Mouse (Mus musculus): ENCODE data around the gene Omt2b.
"Not testable (repeated sequence)": the region's sequence is repeated elsewhere in the genome, so short reads cannot be mapped to it uniquely, and the experiment has no call there.

Gene Omt2b

GRCm38 (mm10) chr9:78351504-78352220, 24.3 kb downstream of the Omt2b start:
- DNase-seq (ENCODE audit: low read depth, low spot score), result no peak

DNA sequence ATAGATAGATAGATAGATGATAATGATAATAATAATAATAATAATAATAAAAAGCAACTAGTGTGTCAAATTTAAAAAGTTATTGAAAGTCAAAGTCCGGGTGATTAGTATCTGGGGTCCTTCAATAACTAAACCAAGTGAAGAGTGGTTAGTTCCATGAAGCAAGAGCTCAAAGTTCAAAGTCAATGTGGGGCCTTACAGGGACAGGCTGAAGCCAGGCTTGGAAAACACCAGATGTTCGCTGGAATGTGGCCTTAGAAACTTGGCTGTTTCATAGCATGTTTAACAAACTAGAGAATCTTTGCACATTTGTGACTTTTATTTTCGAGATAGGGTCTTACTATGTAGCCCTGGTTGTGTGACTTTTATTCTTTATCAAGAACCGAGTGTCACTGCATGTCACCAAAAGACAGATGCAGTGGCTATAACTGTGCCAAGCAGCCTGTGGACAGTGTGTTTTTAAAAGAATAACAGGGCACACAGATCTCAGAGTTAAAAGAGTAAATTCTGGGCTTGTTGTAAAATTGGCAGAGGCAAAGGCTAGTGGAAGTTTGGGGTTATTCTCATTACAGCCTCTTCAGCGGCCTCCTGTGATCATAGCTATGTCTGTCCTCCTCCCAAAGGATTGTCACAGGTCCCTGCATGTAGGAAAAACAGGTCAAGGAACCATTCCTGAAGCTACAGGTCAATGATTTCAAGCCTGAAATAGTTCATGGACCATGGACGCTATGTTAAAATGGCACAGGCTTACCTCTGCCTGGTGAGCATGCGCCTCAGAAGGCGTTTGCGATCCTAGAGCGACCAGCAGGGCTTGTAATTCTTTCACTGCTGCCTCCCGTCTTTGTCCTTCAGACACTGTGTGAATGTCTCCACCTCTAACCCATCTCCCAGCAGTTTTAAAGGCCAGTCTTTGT, 27.5 kb downstream of the Omt2b start:
- no peak for DNase-seq (ENCODE audit: low read depth, low spot score)

DNA sequence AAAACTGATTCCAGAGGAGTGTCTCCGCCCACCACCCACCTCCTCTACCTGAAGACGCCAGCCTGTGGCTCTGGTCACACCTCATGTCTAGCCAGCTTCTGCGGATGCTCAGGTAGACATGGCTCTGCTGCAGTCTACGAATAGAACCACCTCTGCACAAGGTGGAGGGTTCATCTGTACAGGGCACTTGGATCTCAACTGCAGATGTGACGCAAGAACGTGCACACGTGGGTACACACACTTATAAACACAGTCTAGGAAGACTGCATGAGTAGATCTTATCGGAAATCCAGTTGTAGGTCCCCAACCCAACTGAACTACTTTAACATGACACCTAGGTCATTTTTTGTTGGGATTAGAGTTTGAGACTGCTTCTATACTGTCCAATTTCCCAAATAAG, 28.2 kb downstream of the Omt2b start, which contains the start of gene Gsta2:
Gsta2 (minus strand) TSS at position 178 of the 400 bp plus-strand sequence.
- no peak for DNase-seq (ENCODE audit: low read depth, low spot score)

DNA sequence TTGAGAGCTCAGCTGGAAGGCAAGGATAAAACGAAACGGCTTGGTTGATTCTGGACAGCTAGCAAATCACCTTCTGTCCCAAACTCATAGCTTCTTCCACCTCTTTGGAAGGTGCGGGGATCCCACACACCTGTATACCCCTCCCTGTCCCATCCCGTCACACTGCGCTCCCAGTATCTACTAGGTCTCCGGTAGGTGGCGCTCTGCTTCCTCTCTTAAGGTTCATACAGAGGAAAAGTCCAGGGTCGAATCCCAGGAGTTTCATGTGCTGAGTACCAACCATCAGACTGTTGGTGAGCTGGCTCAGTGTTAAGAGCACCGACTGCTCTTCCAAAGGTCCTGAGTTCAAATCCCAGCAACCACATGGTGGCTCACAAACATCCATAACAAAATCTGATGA, 30.7 kb downstream of the Omt2b start:
- DNase-seq (ENCODE audit: low read depth, low spot score), result peak; percentile 48

DNA sequence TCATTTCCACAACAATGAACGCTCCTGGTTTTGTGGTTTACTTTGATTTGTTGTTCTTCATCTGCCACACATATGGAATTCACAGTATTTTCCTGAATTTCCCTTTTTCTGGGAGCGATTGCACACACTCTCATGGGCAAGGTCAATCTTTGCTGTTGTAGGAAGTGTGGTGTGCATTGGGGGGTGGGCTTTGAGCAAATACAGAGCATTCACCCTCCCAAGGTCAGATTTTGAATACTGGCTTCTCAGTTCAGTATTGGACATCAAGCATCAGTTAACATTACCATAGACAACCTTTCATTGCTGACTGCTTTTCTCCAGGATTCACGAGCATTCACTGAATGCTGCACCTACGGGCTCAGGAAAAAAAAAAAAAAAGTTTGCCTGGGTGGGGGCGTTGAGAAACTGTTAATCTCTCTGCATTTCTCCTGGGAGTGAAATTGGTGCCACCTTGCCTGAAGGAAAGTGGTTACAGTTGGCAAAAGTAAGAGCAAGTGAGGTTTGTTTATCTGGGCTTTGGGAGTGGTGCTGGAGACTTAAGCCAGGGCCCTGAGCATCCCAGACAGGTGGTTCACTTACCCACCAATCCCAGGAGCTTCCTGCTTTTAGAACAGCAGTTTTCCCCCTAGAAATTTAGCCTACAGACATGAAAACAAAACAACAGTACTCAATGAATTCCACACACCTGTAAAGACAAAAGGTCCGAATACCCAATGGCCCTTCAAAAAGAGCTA, 32.5 kb downstream of the Omt2b start:
- no peak for DNase-seq (ENCODE audit: low read depth, low spot score)

GRCm38 (mm10) chr9:78360484-78360872, 33.1 kb downstream of the Omt2b start:
- no peak for DNase-seq (ENCODE audit: low read depth, low spot score)

GRCm38 (mm10) chr9:78363374-78363773, 36.0 kb downstream of the Omt2b start:
- no peak for DNase-seq (ENCODE audit: low read depth, low spot score)

- DNase-seq (ENCODE audit: low read depth, low spot score), result no peak
Measured at GRCm38 (mm10) chr9:78364701-78365100, 37.3 kb downstream of the Omt2b start.

DNA sequence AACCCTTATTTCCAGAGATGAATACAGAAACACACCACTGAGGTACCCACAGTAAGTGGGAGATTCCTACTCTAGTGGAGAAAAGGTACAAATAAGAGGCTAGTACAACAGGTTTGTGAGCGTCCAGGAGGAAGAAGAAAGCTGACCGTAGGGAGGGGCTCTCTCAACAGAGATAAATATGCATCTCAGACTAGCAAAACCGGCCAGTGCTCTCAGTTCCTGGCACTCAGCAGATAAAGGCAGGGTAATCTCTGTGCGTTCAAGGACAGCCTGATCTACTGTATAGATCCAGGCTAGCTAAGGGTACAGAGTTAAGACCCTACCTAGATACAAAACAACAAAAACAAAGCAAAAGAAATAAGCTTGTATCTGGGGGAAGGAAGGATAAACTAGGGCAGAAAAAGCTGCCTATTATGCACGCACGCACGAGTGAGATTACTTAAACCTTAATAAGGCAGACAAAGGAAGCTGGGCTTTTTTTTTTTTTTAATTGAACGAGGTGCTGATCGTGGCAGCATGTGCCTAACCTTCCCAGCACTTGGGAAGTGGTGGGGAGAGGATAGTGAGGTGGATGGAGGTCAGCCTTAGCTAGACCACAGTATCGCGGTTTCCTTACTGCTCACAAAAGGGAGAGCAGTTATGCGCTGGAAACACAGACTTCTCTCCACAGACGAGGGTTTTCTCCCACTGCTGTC, 38.6 kb downstream of the Omt2b start:
- no peak for DNase-seq (ENCODE audit: low read depth, low spot score)

GRCm38 (mm10) chr9:78367959-78368358, 40.6 kb downstream of the Omt2b start, which contains the start of gene Dppa5a:
Dppa5a (minus strand) TSS chr9:78368177.
- not testable (repeated sequence) for DNase-seq (ENCODE audit: low read depth, low spot score)

GRCm38 (mm10) chr9:78368671-78369293, 41.4 kb downstream of the Omt2b start:
- no peak for DNase-seq (ENCODE audit: low read depth, low spot score)

DNA sequence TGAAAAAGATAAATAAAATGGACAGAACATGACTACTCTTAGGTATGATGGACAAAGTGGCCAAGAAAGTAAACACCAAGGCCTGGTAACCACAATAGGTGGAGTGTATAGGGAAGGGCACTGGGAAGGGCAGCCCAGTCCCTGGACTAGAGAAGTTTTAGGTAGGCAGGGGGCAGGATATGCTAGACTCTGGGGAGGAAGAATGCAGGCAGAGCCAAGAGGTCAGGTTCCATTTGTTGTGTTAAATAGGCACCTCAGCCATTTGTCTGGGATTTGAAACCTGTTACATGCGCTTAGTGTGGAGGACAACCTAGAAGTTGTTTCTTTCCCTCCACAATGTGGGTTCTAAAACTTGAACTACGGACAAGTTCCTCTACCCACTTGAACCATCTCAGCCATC, 42.0 kb downstream of the Omt2b start:
- DNase-seq (ENCODE audit: low read depth, low spot score), result no peak

DNA sequence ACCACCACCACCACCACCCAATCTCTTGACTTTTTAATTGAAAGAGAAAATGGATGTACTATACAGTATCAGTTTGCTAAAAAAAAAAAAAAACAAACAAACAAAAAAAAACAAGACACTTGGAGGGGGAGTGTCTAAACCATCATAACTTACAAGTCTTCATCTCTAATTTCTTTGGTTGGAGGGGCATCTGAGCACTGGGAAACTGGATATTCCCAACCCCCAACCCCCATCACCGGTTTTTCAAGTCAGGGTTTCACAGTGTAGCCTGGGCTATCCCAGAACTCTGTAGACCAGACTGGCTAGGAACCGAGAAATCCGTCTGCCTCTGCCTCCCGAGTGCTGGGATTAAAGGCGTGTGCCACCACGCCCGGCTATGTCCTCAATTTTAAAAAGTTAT, 42.4 kb downstream of the Omt2b start:
- DNase-seq (ENCODE audit: low read depth, low spot score), result no peak

DNA sequence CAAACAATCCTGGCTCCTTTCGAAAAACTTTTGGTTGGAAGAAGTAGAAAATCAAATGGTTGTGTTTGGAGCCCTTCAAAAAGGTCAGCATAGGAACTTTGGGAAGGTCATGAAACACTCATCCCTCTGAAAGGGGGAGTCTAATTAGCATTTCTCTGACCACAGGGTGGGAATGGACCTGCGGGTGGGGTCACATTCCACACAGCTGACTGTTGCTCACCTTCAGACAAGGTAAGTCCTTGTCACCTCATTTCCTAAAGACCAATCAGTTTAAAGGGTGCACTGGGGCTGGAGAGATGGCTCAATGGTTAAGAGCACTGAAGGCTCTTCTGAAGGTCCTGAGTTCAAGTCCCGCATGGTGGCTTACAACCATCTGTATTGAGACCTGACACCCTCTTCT, 44.1 kb downstream of the Omt2b start:
- no peak for DNase-seq (ENCODE audit: low read depth, low spot score)

GRCm38 (mm10) chr9:78372827-78373504, 45.6 kb downstream of the Omt2b start:
- no peak for DNase-seq (ENCODE audit: low read depth, low spot score)

GRCm38 (mm10) chr9:78374397-78374796, 47.0 kb downstream of the Omt2b start:
- no peak for DNase-seq (ENCODE audit: low read depth, low spot score)

DNA sequence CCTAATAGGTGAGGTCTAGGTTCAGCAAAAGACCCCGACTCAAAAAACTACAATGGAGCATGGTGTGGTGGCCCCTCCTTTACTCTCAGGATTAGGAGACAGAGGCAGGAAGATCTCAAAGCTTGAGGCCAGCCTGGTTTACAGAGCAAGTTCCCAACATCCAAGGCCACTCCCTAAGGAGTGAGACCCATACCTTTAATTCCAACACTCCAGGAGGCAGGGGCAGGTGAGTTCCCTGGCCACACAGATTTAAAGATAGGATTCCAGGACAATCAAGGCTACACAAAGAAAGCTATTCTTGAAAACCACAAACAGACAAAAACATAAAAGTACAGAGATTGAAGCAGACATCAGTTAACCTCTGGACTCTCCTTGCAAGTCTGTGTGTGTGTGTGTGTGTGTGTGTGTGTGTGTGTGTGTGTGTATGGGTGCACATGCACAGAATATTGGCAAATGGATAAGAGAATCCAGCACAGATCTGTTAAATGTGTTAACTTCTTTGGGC, 47.5 kb downstream of the Omt2b start:
- DNase-seq (ENCODE audit: low read depth, low spot score), result no peak

- DNase-seq (ENCODE audit: low read depth, low spot score), result no peak
Measured at GRCm38 (mm10) chr9:78375486-78375885, 48.1 kb downstream of the Omt2b start.

GRCm38 (mm10) chr9:78377546-78377945, 50.2 kb downstream of the Omt2b start:
- no peak for DNase-seq (ENCODE audit: low read depth, low spot score)

- no peak for DNase-seq (ENCODE audit: low read depth, low spot score)
Measured at GRCm38 (mm10) chr9:78378113-78378785, 50.9 kb downstream of the Omt2b start, which contains the start of gene Ooep. Ooep (minus strand) TSS chr9:78378725.

All from CD4-positive helper T cell, adult 2 months (primary cell).